Mouse (Mus musculus) limb, embryonic 13.5 days (tissue): ENCODE results near the gene Uchl1. TPM values are rescaled to one million over a fixed set of nuclear protein-coding genes. Genes with fewer than 3 reads are reported as not detected.

Source experiments
- ATAC-seq: fragments of 200-750 bp; cut with Nextera tagmentation; 2 replicates; pipeline ENCODE4 v1.8.0; 2017; ENCODE audit warnings: low read depth, moderate number of reproducible peaks, moderate TSS enrichment; ENCODE audit not compliant: low FRiP score
- H3K27ac ChIP-seq: fragments of 300-500 bp; sonication (generic); 2 replicates; pipeline ENCODE4 v1.5.1; 2015; ENCODE audit warnings: inconsistent platforms, mild to moderate bottlenecking, moderate library complexity
- H3K27me3 ChIP-seq: fragments of 300-500 bp; sonication (generic); 2 replicates; pipeline ENCODE4 v1.6.1; 2015; ENCODE audit warnings: mild to moderate bottlenecking, inconsistent platforms
- H3K36me3 ChIP-seq: fragments of 300-500 bp; sonication (generic); 2 replicates; pipeline ENCODE4 v1.6.1; 2015; ENCODE audit warnings: inconsistent platforms, mild to moderate bottlenecking, moderate library complexity
- H3K4me1 ChIP-seq: fragments of 300-500 bp; sonication (generic); 2 replicates; pipeline ENCODE4 v1.6.1; 2015; ENCODE audit warnings: inconsistent platforms
- H3K4me2 ChIP-seq: fragments of 300-500 bp; sonication (generic); replicated peaks from 2 replicates; pipeline ENCODE4 v1.6.1; 2015; ENCODE audit warnings: inconsistent platforms, mild to moderate bottlenecking, moderate library complexity
- H3K4me3 ChIP-seq: fragments of 300-500 bp; sonication (generic); 2 replicates; pipeline ENCODE4 v1.5.1; 2015; ENCODE audit warnings: moderate library complexity, mild to moderate bottlenecking, inconsistent platforms
- H3K9ac ChIP-seq: fragments of 300-500 bp; sonication (generic); 2 replicates; pipeline ENCODE4 v1.6.1; 2015; ENCODE audit warnings: mild to moderate bottlenecking, inconsistent platforms
- H3K9me3 ChIP-seq: fragments of 300-500 bp; sonication (generic); 2 replicates; pipeline ENCODE4 v1.6.1; 2016; ENCODE audit warnings: inconsistent platforms
- WGBS: fragments of 180-500 bp; shearing (Covaris S2); methylation state at CpG from one replicate; pipeline ENCODE4 v1.1.7; 2015; 5-methylcytosine and 5-hydroxymethylcytosine counted together
- polyA plus RNA-seq: library from polyadenylated mRNA; unstranded; fragments of >200 nt; fragmentation: Nextera tagmentation; extraction: Ambion mirVana; gene quantifications from 2 replicates; pipeline ENCODE4 v1.2.1, GENCODE M21; 2015

The Uchl1 gene
- 95.3 and 95.8 TPM in 2 replicates for polyA plus RNA-seq

DNA sequence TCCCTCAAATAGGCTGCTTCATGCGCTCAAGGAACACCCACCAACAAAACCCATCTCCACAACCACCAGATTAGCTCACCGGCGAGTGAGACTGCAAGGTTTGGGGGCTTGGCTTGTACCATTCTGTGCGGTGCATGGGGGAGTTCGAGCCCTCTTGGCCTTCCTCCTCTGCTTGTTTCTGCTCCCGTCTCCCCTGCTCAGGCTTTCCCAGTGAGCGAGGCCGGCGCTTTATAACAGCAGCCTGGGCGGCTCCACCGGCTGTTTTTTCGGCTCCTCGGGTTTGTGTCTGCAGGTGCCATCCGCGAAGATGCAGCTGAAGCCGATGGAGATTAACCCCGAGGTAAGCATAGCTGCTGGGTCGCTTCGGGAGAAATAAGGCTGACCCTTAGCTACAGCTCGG, at the start of gene Uchl1:
Uchl1 (plus strand) TSS at position 109 of the 400 bp plus-strand sequence.
- peak within 1 kb of the TSS; percentile 99 for H3K4me2 ChIP-seq
- ATAC-seq: peak; percentile 89
- H3K4me1 ChIP-seq: peaks cover 27% of the 10 kb centered on the region
- H3K4me3 ChIP-seq: peak within 1 kb of the TSS; percentile 59
- WGBS: under 1% methylated on average over 20 of the region's 20 CpGs
- H3K27ac ChIP-seq: no peak within 1 kb of the TSS
- peaks cover 34% of the 10 kb centered on the region for H3K27me3 ChIP-seq
- no peaks in the 10 kb centered on the region for H3K9me3 ChIP-seq
- H3K9ac ChIP-seq: peak within 1 kb of the TSS; percentile 67
- no peaks in the 10 kb centered on the region for H3K36me3 ChIP-seq

DNA sequence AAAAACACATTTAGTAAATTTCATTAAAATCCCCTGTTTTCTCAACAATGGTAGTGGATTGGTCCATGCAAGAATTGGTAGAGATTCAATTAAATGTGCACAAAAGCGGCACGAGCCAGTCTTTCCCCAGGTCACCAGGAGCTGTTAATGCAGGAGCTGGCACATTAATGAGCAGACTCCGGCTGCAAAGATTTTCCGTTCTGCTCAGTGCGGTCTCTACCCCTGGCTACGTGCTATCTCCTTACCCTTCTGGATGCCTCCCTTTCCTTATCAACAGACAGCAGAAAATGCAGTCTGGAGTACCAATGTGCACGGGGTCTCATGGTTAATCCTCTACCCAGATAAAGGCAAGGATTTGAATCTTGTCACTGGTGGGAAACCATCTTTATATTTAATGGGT, 48.1 kb upstream of the Uchl1 start:
- no peak for ATAC-seq
- no peak overlapping the region for H3K4me3 ChIP-seq
- WGBS: 46% methylated on average over 7 of the region's 7 CpGs
- no peak overlapping the region for H3K9ac ChIP-seq
- H3K27ac ChIP-seq: no peak overlapping the region
- H3K9me3 ChIP-seq: no peaks in the 10 kb centered on the region
- H3K27me3 ChIP-seq: no peaks in the 10 kb centered on the region
- no peaks in the 10 kb centered on the region for H3K4me1 ChIP-seq
- H3K4me2 ChIP-seq: no peak overlapping the region
- no peaks in the 10 kb centered on the region for H3K36me3 ChIP-seq

DNA sequence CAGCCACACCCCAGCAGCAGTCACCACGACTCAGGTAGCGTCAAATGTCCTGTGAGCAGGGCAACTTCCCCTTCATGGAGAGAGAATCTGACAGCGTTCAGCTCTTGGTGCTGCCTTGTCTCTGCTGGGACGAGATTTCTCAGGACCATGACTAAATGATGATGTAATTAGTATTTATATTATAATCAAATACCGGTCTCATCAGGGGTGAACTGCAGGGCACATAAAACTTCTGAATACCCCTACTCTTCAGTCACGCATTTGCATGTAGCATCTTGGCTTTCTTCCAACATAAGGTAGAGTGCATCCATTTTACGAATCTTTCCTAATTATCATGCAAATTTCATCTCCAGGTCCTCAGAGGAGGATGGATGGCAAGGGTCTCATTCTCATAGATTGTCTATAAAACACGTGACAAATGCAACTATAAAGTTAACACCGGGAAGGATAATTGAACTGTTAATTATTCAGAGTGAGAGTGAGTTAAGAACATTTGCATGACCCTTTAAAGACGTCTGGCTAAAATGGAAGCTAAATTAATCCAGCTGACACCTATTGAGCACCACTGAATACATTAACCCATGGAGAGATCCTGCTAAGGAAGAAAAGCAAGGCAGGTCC, 40.3 kb upstream of the Uchl1 start:
- no peak overlapping the region for H3K27ac ChIP-seq
- no peak overlapping the region for H3K4me2 ChIP-seq
- H3K27me3 ChIP-seq: no peaks in the 10 kb centered on the region
- no peaks in the 10 kb centered on the region for H3K4me1 ChIP-seq
- no peak overlapping the region for H3K9ac ChIP-seq
- no peak overlapping the region for H3K4me3 ChIP-seq
- no peak for ATAC-seq
- H3K36me3 ChIP-seq: no peaks in the 10 kb centered on the region
- WGBS: 65% methylated on average over 10 of the region's 10 CpGs
- no peaks in the 10 kb centered on the region for H3K9me3 ChIP-seq

GRCm38 (mm10) chr5:66642156-66642555, 33.7 kb upstream of the Uchl1 start:
- no peak overlapping the region for H3K27ac ChIP-seq
- H3K9me3 ChIP-seq: peaks cover 4% of the 10 kb centered on the region; the same call in 1 of the 2 replicates
- WGBS: 92% methylated on average over 4 of the region's 4 CpGs
- no peaks in the 10 kb centered on the region for H3K36me3 ChIP-seq
- H3K4me1 ChIP-seq: no peaks in the 10 kb centered on the region
- no peak overlapping the region for H3K4me2 ChIP-seq
- ATAC-seq: no peak
- H3K4me3 ChIP-seq: no peak overlapping the region
- no peak overlapping the region for H3K9ac ChIP-seq
- no peaks in the 10 kb centered on the region for H3K27me3 ChIP-seq

- no peaks in the 10 kb centered on the region for H3K4me1 ChIP-seq
- no peak overlapping the region for H3K27ac ChIP-seq
- no peaks in the 10 kb centered on the region for H3K36me3 ChIP-seq
- no peak for ATAC-seq
- no peak overlapping the region for H3K4me3 ChIP-seq
- H3K4me2 ChIP-seq: no peak overlapping the region
- H3K27me3 ChIP-seq: no peaks in the 10 kb centered on the region
- no peak overlapping the region for H3K9ac ChIP-seq
- peaks cover 4% of the 10 kb centered on the region; the same call in 1 of the 2 replicates for H3K9me3 ChIP-seq
- WGBS: 85% methylated on average over 5 of the region's 5 CpGs
Measured at GRCm38 (mm10) chr5:66643260-66643659, 32.6 kb upstream of the Uchl1 start.

DNA sequence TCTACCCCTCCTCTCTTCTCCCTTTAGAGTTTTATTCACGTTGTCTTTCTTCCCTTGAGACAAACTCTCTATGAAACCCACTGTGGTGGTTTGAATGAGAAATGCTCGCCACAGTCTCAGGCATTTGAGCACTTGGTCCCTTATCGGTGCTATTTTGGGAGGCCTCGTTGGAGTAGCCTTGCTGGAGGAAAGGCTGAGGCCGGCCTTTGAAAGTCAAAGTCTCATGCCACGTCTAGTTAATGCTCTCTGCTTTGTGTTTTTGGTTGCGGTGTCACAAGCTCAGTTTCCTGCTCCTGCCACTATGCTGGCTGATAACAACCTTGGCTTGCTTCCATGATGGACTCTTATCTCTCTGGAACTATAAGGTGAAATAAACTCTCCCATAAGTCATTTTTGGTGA, 28.4 kb upstream of the Uchl1 start:
- Histone ChIP-seq H3K9ac (no peak overlapping the region), H3K9me3 (no peaks in the 10 kb centered on the region), H3K36me3 (no peaks in the 10 kb centered on the region), H3K27me3 (no peaks in the 10 kb centered on the region), H3K4me1 (0 out of 2 replicates have a peak, but pooled peaks cover 8% of the 10 kb centered on the region), H3K27ac (no peak overlapping the region), H3K4me2 (no peak overlapping the region), H3K4me3 (no peak overlapping the region)
- ATAC-seq: no peak
- WGBS: 69% methylated on average over 7 of the region's 7 CpGs

DNA sequence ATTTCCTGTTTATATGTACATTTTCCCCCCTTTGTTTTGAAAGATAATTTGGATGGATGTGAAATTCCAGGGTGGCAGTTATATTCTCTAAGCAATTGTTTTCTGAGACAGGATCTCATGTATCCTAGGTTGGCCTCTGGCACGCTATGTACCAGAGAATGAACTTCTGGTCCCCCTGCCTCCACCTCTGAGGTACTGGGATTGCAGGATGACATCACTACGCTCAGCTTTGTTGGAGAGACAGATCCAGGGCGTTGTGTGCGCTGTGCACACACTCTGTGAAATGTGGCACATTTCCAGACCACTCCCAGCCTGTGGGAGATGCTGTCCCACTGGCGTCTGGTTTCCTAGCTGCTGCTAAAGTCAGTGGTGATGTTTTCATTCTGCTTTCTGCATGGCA, 21.7 kb upstream of the Uchl1 start:
- no peaks in the 10 kb centered on the region for H3K27me3 ChIP-seq
- no peaks in the 10 kb centered on the region for H3K36me3 ChIP-seq
- no peaks in the 10 kb centered on the region for H3K9me3 ChIP-seq
- H3K4me1 ChIP-seq: peaks cover 16% of the 10 kb centered on the region
- no peak overlapping the region for H3K9ac ChIP-seq
- ATAC-seq: peak; percentile 89
- H3K27ac ChIP-seq: peak overlapping the region; percentile 76; the same call in 1 of the 2 replicates
- H3K4me2 ChIP-seq: peak overlapping the region; percentile 19; the same call in 1 of the 2 replicates
- WGBS: 34% methylated on average over 5 of the region's 5 CpGs
- H3K4me3 ChIP-seq: no peak overlapping the region

GRCm38 (mm10) chr5:66675189-66675890, 551 bp upstream of the Uchl1 start:
- H3K9ac ChIP-seq: no peak overlapping the region
- H3K4me3 ChIP-seq: peak overlapping the region; percentile 59
- no peak overlapping the region for H3K27ac ChIP-seq
- H3K27me3 ChIP-seq: peaks cover 34% of the 10 kb centered on the region
- WGBS: under 1% methylated on average over 18 of the region's 18 CpGs
- peaks cover 22% of the 10 kb centered on the region for H3K4me1 ChIP-seq
- no peaks in the 10 kb centered on the region for H3K9me3 ChIP-seq
- H3K36me3 ChIP-seq: no peaks in the 10 kb centered on the region
- no peak for ATAC-seq
- H3K4me2 ChIP-seq: peak overlapping the region; percentile 99

DNA sequence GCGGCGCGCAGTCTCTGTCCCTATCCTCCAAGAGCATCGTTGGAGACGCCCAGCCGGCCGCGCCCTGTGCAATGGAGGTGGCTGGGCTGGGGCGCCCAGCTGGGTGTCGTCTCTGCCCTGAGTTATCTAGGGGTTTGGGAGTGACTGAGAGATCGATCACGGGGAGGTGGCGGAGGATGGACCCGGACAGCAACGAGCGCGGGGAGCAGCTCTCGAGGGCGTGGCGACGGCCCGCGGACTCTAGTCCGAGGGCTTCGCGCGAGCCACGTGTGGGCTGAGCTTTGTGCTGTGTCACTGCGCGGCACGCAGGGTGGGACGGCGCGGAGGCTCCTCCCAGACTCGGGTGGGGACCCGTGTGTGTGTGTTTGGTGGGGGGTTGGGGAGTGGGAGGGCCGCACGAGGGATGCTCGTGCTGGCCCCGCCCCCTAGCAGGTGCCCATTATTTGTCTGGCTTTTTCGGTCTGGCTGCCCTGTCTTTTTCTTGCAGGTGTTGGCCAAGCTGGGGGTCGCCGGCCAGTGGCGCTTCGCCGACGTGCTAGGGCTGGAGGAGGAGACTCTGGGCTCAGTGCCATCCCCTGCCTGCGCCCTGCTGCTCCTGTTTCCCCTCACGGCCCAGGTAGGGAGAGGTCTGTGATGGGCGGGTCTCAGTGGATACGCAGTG, 696 bp downstream of the Uchl1 start:
- Histone ChIP-seq H3K9ac (peak overlapping the region; percentile 67), H3K4me1 (peaks cover 27% of the 10 kb centered on the region), H3K27me3 (peaks cover 34% of the 10 kb centered on the region), H3K36me3 (no peaks in the 10 kb centered on the region), H3K9me3 (no peaks in the 10 kb centered on the region), H3K4me2 (peak overlapping the region; percentile 99), H3K4me3 (peak overlapping the region; percentile 59), H3K27ac (no peak overlapping the region)
- WGBS: 1% methylated on average over 51 of the region's 51 CpGs
- ATAC-seq: peak; percentile 62; the same call in 1 of the 2 replicates

DNA sequence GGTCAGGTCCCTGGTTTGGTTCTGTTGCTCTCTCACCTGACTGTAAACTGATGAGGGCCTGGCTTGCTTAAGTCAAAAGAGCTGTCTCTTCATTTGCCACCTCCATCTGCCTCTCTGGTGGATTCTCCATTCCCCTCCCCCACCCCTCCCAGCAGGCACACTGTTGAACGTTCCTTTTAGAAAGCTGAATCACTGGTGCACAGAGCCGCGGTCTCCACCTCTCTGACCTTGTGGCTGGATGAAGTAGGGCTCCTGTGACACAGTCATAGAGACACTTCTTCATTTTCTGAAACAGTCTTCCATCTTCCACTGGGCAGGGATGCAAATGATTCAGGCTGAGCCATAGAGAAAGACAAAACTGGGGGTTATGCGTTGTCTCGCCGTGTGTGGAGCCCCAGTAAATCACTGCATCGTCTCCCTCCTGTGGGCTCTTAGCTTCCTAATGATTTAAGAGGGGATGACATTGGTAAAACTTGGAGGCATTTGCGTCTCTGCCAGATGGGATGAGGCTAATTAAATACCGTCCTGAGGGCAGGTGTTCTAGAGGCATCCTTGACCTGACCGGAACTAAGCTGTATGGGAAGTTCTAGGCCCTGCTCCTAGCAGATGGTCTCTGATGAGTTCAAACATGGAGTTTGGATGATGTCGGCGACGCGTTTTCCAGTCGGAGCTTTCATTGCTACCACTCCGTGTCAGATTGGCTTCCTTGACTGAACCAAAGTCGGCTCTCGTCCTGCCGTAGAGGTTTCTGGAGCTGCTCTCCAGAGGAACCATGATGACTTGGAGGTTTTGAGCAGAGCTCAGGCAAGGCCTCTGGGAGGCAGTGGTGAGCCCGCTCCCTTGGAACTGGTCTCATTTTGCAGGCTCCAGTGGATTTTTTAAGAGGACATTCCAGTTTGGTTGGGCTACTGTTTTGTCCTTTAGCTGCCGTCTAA, 1.8 kb downstream of the Uchl1 start:
- H3K36me3 ChIP-seq: no peaks in the 10 kb centered on the region; the same call in 1 of the 2 replicates
- H3K27ac ChIP-seq: no peak overlapping the region
- no peak for ATAC-seq
- no peak overlapping the region for H3K9ac ChIP-seq
- peaks cover 27% of the 10 kb centered on the region for H3K4me1 ChIP-seq
- peaks cover 34% of the 10 kb centered on the region for H3K27me3 ChIP-seq
- 70% methylated on average over 21 of the region's 21 CpGs for WGBS
- no peaks in the 10 kb centered on the region for H3K9me3 ChIP-seq
- peak overlapping the region; percentile 99 for H3K4me2 ChIP-seq
- H3K4me3 ChIP-seq: no peak overlapping the region

- H3K27ac ChIP-seq: no peak overlapping the region
- no peaks in the 10 kb centered on the region for H3K9me3 ChIP-seq
- ATAC-seq: no peak
- peaks cover 6% of the 10 kb centered on the region for H3K36me3 ChIP-seq
- WGBS: 72% methylated on average over 10 of the region's 10 CpGs
- no peak overlapping the region for H3K4me2 ChIP-seq
- H3K4me1 ChIP-seq: peaks cover 27% of the 10 kb centered on the region
- H3K9ac ChIP-seq: no peak overlapping the region
- H3K4me3 ChIP-seq: no peak overlapping the region
- peaks cover 31% of the 10 kb centered on the region for H3K27me3 ChIP-seq
Measured at GRCm38 (mm10) chr5:66679222-66679621, 3.3 kb downstream of the Uchl1 start.
